Mouse (Mus musculus): ENCODE measurements around the gene Clasp2.
"Not testable (repeated sequence)": the region's sequence is repeated elsewhere in the genome, so short reads cannot be mapped to it uniquely, and the experiment has no call there.

The Clasp2 gene

DNA sequence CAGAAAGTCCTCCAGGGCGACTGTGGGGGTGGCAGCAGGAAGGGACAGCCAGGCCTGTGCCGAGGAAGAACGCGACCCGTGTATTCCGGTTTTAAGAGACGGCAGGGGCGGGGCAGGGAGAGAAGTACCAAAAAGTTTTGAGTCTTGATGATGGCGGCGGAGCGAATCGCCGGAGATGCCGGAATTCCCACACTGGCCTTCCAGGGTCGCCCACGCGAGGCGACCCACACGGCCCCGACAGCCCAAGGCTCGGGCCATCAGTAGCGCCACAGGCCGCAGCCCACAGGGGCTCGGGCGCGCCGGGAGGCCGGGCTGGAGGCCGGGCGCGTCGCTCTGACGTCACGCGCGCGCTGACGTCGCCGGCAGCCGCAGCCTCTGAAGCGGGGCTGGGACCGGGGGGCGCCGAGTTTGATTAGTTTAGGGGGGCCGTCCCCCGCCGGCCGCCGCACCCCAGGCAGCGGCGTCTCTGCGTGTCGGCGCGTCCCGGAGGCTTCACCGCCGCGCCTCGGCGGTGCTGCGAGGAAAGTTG, at the start of gene Clasp2:
Clasp2 (plus strand) TSS at position 366 of the 529 bp plus-strand sequence.
- peak; percentile 83 for DNase-seq (ENCODE audit: low spot score)

GRCm38 (mm10) chr9:113701441-113702160, 39.7 kb upstream of the Clasp2 start:
- no peak for DNase-seq (ENCODE audit: low spot score)

- DNase-seq (ENCODE audit: low spot score) = no peak
Observed at GRCm38 (mm10) chr9:113706108-113706507, 35.2 kb upstream of the Clasp2 start.

DNA sequence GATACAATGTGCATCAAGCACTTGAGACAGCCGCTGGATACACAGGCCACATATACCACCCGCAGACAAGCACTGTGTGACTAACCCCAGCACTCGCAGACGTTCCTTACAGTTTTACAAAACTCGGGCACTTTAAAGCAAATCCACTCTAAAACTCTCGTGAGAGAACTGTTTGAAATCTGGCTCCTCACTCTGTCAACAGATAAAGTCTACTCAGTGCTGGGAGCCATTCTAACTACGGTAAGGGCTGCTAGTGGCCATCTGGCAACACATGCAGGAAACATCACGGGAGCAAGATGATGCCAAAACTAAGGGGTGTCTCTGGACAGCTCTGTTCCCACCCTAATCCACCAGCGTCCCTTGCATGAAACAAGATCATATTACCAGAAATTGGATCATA, 34.4 kb upstream of the Clasp2 start:
- no peak for DNase-seq (ENCODE audit: low spot score)

- peak; percentile 93 for DNase-seq (ENCODE audit: low spot score)
Observed at GRCm38 (mm10) chr9:113707481-113708360, 33.6 kb upstream of the Clasp2 start, which contains the start of gene Pdcd6ip. Gene Pdcd6ip, minus strand, starts transcription at chr9:113708259.

- DNase-seq (ENCODE audit: low spot score) = no peak
Observed at GRCm38 (mm10) chr9:113708361-113709280, 32.7 kb upstream of the Clasp2 start.

DNA sequence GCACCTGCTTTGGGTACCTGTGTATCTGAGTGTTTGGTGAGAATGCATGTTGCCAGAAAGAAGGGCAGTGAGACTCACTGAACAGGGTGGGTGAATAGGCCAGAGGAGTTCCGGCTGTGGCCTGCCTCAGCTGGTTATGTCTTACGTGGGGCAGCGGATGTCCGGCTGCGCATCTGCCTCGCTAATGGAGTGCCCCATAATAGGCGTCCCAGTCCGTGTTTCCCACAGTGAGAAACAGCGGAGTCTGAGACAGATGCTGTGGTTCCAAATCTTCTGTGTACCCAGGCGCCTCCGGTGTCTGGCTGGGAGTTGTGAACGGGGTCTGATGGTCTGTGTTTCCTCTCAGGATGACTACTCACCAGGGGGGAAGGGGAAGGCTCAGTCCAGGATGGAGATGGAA, 30.4 kb upstream of the Clasp2 start:
- no peak for DNase-seq (ENCODE audit: low spot score)

GRCm38 (mm10) chr9:113719063-113719462, 22.2 kb upstream of the Clasp2 start:
- DNase-seq (ENCODE audit: low spot score) = peak; percentile 39

DNA sequence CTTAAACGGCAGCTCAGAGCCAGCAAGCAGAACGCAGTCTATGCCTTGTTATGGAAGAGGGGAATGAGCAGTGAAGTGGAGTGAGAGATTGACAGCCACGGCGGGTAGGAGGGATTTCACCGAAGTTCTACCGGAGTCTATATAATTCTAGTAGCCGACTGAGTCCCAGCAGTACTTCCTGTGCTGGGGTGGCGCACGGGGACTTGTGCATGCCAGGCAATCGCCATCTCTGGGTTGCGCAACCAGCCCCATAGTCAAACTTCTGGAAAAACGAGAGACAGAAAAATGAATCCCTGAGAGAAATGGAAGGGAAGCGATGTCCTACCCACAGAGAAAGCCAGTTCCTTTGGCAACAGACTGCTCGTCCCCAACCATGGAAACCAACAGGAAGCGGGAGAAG, 16.6 kb upstream of the Clasp2 start:
- no peak for DNase-seq (ENCODE audit: low spot score)

DNA sequence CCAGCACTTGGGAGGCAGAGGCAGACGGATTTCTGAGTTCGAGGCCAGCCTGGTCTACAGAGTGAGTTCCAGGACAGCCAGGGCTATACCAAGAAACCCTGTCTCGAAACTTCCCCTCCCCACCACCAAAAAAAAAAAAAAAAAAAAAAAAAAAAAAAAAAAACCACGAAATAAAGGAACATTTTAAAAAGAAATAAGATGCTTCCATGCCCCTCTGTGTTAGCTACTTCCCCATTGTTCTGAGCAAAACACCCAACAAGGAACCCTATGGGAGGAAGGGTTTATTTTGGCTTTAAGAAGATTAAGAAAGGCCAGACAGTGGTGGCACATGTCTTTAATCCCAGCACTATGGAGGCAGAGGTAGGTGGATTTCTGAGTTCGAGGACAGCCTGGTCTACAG, 15.7 kb upstream of the Clasp2 start:
- not testable (repeated sequence) for DNase-seq (ENCODE audit: low spot score)

- DNase-seq (ENCODE audit: low spot score) = no peak
Observed at GRCm38 (mm10) chr9:113726131-113726530, 15.1 kb upstream of the Clasp2 start.

DNA sequence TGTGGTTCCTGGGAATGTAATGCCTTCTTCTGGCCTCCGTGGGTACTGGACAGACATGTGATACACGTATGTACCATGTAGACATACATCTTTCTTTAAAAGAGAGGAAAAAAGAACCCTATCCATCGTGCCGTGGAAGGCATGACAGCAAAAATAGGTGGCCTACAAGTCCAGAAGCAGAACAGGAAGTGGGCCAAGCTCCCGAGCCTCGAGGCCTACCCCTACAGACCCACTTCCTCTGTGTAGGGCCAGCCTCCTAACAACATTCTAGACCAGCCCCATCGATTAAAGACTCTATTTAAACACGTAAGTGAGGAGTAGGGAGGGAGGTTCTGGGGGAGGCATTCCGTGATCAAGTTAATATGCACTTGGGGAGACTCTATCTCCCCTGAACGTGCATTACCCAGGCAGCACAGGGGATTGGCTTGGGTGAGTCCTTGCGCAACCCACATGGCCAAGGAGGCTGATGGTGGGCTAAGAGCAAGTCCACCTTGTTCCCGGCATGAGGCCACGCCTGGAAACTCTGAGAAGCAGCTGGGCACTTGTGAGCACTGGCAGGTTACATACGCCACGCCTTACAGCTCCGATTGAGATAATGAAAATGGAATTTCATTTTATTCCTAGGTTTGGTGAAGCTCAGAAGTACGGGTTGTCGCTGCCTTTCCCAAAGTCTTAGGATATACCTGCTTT, 14.1 kb upstream of the Clasp2 start:
- DNase-seq (ENCODE audit: low spot score) = no peak

GRCm38 (mm10) chr9:113731540-113731939, 9.7 kb upstream of the Clasp2 start:
- DNase-seq (ENCODE audit: low spot score) = no peak

DNA sequence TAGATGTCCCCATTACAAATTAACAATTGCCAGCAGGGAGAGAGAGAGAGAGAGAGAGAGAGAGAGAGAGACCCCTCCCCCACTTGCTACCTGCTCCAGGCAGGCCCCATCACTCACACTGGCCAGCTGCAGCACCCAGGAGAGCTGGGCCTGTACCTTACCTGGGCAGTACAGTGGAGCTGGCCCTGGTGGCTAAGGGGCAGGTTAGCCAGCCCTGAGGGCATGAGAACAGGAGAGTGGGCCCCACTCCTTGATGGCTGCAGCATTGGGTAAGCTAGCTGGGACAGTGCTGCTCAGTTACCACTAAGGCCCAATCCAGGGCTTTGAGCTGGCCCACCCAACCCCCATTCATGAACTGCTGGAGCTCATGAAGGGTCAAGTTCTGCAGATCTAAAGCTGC, 5.4 kb upstream of the Clasp2 start:
- DNase-seq (ENCODE audit: low spot score) = no peak

GRCm38 (mm10) chr9:113738021-113738420, 3.3 kb upstream of the Clasp2 start:
- DNase-seq (ENCODE audit: low spot score) = peak; percentile 78

DNA sequence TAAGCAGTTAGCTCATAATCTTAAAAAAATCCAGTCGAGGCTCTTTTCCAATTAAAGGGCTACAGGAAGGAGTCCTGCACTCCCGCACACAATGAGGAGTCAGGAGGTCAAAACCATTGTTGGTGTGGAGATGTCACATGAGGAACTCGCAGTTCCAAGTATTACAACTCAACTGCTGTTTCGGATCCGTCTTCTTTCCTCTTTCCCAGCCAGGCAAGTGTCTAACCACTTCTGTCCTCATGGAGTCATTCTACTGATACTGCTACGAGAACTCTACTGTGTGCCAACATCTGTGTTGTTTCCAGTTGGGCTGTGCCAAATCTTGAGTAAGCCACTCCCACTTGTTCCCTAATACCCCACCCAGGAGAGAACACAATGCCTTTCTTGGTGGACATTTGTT, 2.3 kb upstream of the Clasp2 start:
- peak; percentile 44 for DNase-seq (ENCODE audit: low spot score)

GRCm38 (mm10) chr9:113741637-113742137, 414 bp downstream of the Clasp2 start:
- peak; percentile 71 for DNase-seq (ENCODE audit: low spot score)

DNA sequence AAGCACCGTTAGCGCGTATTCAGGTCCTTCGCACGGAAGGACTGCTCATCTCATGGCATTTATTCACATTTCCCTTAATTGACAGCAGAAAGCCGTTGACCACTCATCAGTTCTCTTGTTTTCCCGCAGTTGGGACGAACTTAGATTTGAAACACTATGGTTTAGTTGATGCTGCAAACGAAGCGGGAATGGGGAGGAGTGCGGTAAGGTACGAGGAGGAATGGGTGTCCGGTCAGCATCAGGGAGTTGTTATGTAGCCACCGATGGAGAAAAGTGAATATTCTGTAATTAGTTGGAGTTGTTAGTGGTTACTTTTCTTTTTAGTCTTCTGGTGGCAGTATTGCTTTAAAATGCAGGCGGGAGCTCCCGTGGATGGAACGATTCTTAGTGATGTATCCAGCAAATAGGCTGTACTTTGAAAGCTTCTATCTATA, 1.1 kb downstream of the Clasp2 start:
- no peak for DNase-seq (ENCODE audit: low spot score)

GRCm38 (mm10) chr9:113743291-113743690, 2.0 kb downstream of the Clasp2 start:
- no peak for DNase-seq (ENCODE audit: low spot score)

DNA sequence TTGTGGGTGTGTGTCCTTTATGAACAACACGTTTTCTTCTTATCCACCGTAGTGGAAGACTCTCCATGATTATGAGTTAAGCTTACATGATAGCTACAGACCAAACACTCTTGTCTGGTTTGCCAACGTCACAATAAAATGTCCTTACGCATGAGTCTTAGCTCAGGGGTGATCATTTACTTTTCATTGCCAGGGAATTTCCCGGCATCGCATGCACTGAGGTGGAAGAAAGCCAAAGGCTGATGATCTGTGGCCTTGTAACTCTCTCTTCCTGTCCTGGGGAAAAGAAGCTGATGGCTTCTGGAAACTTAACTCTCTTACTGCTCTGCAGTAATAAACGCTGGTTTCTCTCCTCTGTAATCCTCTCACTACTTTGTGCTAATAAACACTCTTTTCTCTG, 8.1 kb downstream of the Clasp2 start:
- no peak for DNase-seq (ENCODE audit: low spot score)

Measured in testis, postnatal 14 days (tissue).